Mouse (Mus musculus): ENCODE measurements at regions not wholly inside any gene's neighbourhood (a gene's known extent, or its start where the extent isn't known, plus 50 kb on each side); places are given as distances from the start of the nearest gene placed in this dataset.

DNA sequence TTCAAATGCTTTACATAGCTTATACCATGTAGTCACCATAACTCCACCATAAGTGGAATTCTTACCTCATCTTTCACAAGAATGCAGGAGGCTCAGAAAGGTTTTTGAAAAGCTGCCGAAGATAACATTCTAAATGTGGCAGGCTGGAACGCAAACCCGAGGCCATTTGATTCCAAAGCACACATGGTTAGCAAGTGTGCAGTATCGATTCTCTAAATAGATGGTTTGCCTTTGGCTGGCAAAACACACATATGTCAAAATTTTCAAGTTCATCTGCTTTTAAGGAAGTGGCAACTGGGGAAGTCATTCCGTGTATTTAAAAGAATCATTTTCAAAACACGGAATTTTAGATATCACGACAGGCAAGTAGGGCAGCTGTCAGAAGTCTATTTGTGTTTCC, 609.8 kb downstream of the Actr3 start:
- Histone ChIP-seq H3K27ac (ENCODE audit: low read depth, low read length) (no peak overlapping the region), H3K9ac (ENCODE audit: low read depth, low read length) (no peak overlapping the region), H3K27me3 (ENCODE audit: control insufficient read depth, insufficient read depth, low read length) (no peaks in the 10 kb centered on the region), H3K9me3 (ENCODE audit: control insufficient read depth, low read length) (no peaks in the 10 kb centered on the region), H3K4me2 (replicated peaks; ENCODE audit: low read depth, low read length) (no peak overlapping the region), H3K36me3 (ENCODE audit: control insufficient read depth, insufficient read depth, low read length) (no peaks in the 10 kb centered on the region), H3K4me3 (ENCODE audit: low read depth, low read length) (no peak overlapping the region), H3K4me1 (replicated peaks; ENCODE audit: control insufficient read depth, insufficient read depth, low read length) (no peaks in the 10 kb centered on the region)
- DNase-seq (ENCODE audit: low spot score) (no peak), ATAC-seq (ENCODE audit: low FRiP score) (no peak)
- 95% methylated on average over 7 of the region's 7 CpGs for WGBS

GRCm38 (mm10) chr1:124793026-124793425, 642.5 kb downstream of the Actr3 start:
- no peaks in the 10 kb centered on the region for H3K27me3 ChIP-seq (ENCODE audit: control insufficient read depth, insufficient read depth, low read length)
- DNase-seq (ENCODE audit: low spot score) (no peak), ATAC-seq (ENCODE audit: low FRiP score) (no peak)
- 62% methylated on average over 2 of the region's 2 CpGs for WGBS
- H3K4me2 ChIP-seq (replicated peaks; ENCODE audit: low read depth, low read length): no peak overlapping the region
- no peaks in the 10 kb centered on the region for H3K9me3 ChIP-seq (ENCODE audit: control insufficient read depth, low read length)
- H3K4me3 ChIP-seq (ENCODE audit: low read depth, low read length): no peak overlapping the region
- H3K27ac ChIP-seq (ENCODE audit: low read depth, low read length): no peak overlapping the region
- no peak overlapping the region for H3K9ac ChIP-seq (ENCODE audit: low read depth, low read length)
- no peaks in the 10 kb centered on the region for H3K36me3 ChIP-seq (ENCODE audit: control insufficient read depth, insufficient read depth, low read length)
- no peaks in the 10 kb centered on the region for H3K4me1 ChIP-seq (replicated peaks; ENCODE audit: control insufficient read depth, insufficient read depth, low read length)

- DNase-seq (ENCODE audit: low spot score): no peak
- no peaks in the 10 kb centered on the region for H3K36me3 ChIP-seq (ENCODE audit: control insufficient read depth, insufficient read depth, low read length)
- no peak overlapping the region for H3K27ac ChIP-seq (ENCODE audit: low read depth, low read length)
- 80% methylated on average over 2 of the region's 2 CpGs for WGBS
- H3K4me1 ChIP-seq (replicated peaks; ENCODE audit: control insufficient read depth, insufficient read depth, low read length): no peaks in the 10 kb centered on the region
- ATAC-seq (ENCODE audit: low FRiP score): no peak
- no peaks in the 10 kb centered on the region for H3K9me3 ChIP-seq (ENCODE audit: control insufficient read depth, low read length)
- H3K4me2 ChIP-seq (replicated peaks; ENCODE audit: low read depth, low read length): no peak overlapping the region
- H3K27me3 ChIP-seq (ENCODE audit: control insufficient read depth, insufficient read depth, low read length): no peaks in the 10 kb centered on the region
- no peak overlapping the region for H3K4me3 ChIP-seq (ENCODE audit: low read depth, low read length)
- H3K9ac ChIP-seq (ENCODE audit: low read depth, low read length): no peak overlapping the region
Observed at GRCm38 (mm10) chr1:124790646-124791045, 644.9 kb downstream of the Actr3 start.

DNA sequence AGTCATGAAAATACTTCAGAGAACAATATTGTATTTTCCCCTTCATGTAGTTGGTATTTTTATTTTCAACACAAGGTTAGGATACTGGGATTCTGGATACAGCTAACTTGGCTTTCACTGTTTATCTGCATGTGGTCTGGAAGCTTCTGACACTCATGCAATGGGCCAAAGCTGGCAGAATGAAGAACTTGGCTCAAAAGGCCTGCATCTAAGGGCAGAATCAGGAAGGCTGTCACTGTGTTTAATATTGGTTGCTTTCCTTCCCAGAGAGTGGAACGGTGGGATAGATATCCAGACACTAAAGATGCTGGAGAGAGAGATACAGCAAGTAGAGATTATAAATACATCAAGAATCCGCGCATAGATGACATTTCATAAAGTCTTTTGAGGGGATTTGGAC, 645.4 kb downstream of the Actr3 start:
- no peaks in the 10 kb centered on the region for H3K27me3 ChIP-seq (ENCODE audit: control insufficient read depth, insufficient read depth, low read length)
- WGBS: 91% methylated on average over 3 of the region's 3 CpGs
- no peaks in the 10 kb centered on the region for H3K4me1 ChIP-seq (replicated peaks; ENCODE audit: control insufficient read depth, insufficient read depth, low read length)
- H3K27ac ChIP-seq (ENCODE audit: low read depth, low read length): no peak overlapping the region
- no peak for DNase-seq (ENCODE audit: low spot score)
- H3K36me3 ChIP-seq (ENCODE audit: control insufficient read depth, insufficient read depth, low read length): no peaks in the 10 kb centered on the region
- ATAC-seq (ENCODE audit: low FRiP score): no peak
- H3K9me3 ChIP-seq (ENCODE audit: control insufficient read depth, low read length): no peaks in the 10 kb centered on the region
- no peak overlapping the region for H3K4me2 ChIP-seq (replicated peaks; ENCODE audit: low read depth, low read length)
- no peak overlapping the region for H3K9ac ChIP-seq (ENCODE audit: low read depth, low read length)
- no peak overlapping the region for H3K4me3 ChIP-seq (ENCODE audit: low read depth, low read length)

DNA sequence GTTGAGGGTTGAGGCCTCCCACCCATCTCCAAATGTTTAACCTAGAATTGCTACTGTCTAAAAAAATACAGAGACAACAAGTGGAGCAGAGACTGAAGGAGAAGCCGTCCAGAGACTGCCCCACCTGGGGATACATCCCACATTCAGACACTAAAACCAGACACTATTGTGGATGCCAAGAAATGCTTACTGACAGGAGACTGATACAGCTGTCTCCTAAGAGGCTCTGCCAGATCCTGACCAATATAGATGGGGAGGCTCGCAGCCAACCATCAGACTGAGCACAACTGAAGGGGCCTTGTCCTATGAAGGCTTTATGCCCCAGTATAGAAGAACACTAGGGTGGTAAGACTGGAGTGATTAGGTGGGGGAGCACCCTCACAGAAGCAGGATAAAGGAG, 652.5 kb downstream of the Actr3 start:
- WGBS: 85% methylated on average over 2 of the region's 2 CpGs
- no peak overlapping the region for H3K4me3 ChIP-seq (ENCODE audit: low read depth, low read length)

GRCm38 (mm10) chr1:124777685-124778084, 657.8 kb downstream of the Actr3 start:
- Histone ChIP-seq H3K27me3 (ENCODE audit: control insufficient read depth, insufficient read depth, low read length) (no peaks in the 10 kb centered on the region), H3K4me3 (ENCODE audit: low read depth, low read length) (no peak overlapping the region), H3K27ac (ENCODE audit: low read depth, low read length) (no peak overlapping the region), H3K9ac (ENCODE audit: low read depth, low read length) (no peak overlapping the region), H3K9me3 (ENCODE audit: control insufficient read depth, low read length) (no peaks in the 10 kb centered on the region), H3K4me1 (replicated peaks; ENCODE audit: control insufficient read depth, insufficient read depth, low read length) (no peaks in the 10 kb centered on the region), H3K4me2 (replicated peaks; ENCODE audit: low read depth, low read length) (no peak overlapping the region), H3K36me3 (ENCODE audit: control insufficient read depth, insufficient read depth, low read length) (no peaks in the 10 kb centered on the region)
- DNase-seq (ENCODE audit: low spot score): no peak
- 94% methylated on average over 2 of the region's 2 CpGs for WGBS
- no peak for ATAC-seq (ENCODE audit: low FRiP score)

More for the DNA sequence above, 652.5 kb downstream of the Actr3 start:
- no peaks in the 10 kb centered on the region for H3K4me1 ChIP-seq (replicated peaks; ENCODE audit: control insufficient read depth, insufficient read depth, low read length)
- H3K27ac ChIP-seq (ENCODE audit: low read depth, low read length): no peak overlapping the region
- H3K4me2 ChIP-seq (replicated peaks; ENCODE audit: low read depth, low read length): no peak overlapping the region
- H3K9ac ChIP-seq (ENCODE audit: low read depth, low read length): no peak overlapping the region
- DNase-seq (ENCODE audit: low spot score): no peak
- H3K36me3 ChIP-seq (ENCODE audit: control insufficient read depth, insufficient read depth, low read length): no peaks in the 10 kb centered on the region
- H3K27me3 ChIP-seq (ENCODE audit: control insufficient read depth, insufficient read depth, low read length): no peaks in the 10 kb centered on the region
- no peaks in the 10 kb centered on the region for H3K9me3 ChIP-seq (ENCODE audit: control insufficient read depth, low read length)
- ATAC-seq (ENCODE audit: low FRiP score): no peak

DNA sequence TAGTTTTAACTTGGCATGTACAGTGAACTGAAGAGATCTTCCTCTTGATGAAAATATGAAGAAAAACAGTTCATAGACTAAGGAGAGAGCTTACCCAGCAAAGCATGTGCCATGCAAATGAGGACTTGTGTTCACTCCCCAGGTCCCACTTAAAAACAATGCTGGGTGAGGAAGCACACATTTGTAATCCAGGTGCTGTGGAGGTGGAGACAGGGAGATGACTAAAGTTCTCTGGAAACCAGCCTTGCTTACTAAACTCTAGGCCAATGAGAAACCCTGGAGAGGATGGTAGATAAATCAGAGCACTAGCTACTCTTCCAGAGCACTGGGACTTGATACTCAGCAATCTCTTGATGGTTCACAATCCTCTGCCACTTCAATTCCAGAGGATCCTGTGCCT, 678.8 kb downstream of the Actr3 start:
- no peak overlapping the region for H3K4me3 ChIP-seq (ENCODE audit: low read depth, low read length)

GRCm38 (mm10) chr1:124739777-124740176, 694.4 kb upstream of the Dpp10 start:
- no peaks in the 10 kb centered on the region for H3K9me3 ChIP-seq (ENCODE audit: control insufficient read depth, low read length)
- H3K4me2 ChIP-seq (replicated peaks; ENCODE audit: low read depth, low read length): no peak overlapping the region
- ATAC-seq (ENCODE audit: low FRiP score) (no peak), DNase-seq (ENCODE audit: low spot score) (no peak)
- no peak overlapping the region for H3K9ac ChIP-seq (ENCODE audit: low read depth, low read length)
- no peaks in the 10 kb centered on the region for H3K27me3 ChIP-seq (ENCODE audit: control insufficient read depth, insufficient read depth, low read length)
- no peak overlapping the region for H3K4me3 ChIP-seq (ENCODE audit: low read depth, low read length)
- H3K4me1 ChIP-seq (replicated peaks; ENCODE audit: control insufficient read depth, insufficient read depth, low read length): no peaks in the 10 kb centered on the region
- no peak overlapping the region for H3K27ac ChIP-seq (ENCODE audit: low read depth, low read length)
- no peaks in the 10 kb centered on the region for H3K36me3 ChIP-seq (ENCODE audit: control insufficient read depth, insufficient read depth, low read length)
- WGBS: 82% methylated on average over 3 of the region's 3 CpGs

More for the DNA sequence above, 678.8 kb downstream of the Actr3 start:
- H3K4me2 ChIP-seq (replicated peaks; ENCODE audit: low read depth, low read length): no peak overlapping the region
- H3K36me3 ChIP-seq (ENCODE audit: control insufficient read depth, insufficient read depth, low read length): no peaks in the 10 kb centered on the region
- no peak overlapping the region for H3K9ac ChIP-seq (ENCODE audit: low read depth, low read length)
- H3K27me3 ChIP-seq (ENCODE audit: control insufficient read depth, insufficient read depth, low read length): no peaks in the 10 kb centered on the region
- no peak for DNase-seq (ENCODE audit: low spot score)
- no peaks in the 10 kb centered on the region for H3K4me1 ChIP-seq (replicated peaks; ENCODE audit: control insufficient read depth, insufficient read depth, low read length)
- no peak overlapping the region for H3K27ac ChIP-seq (ENCODE audit: low read depth, low read length)
- H3K9me3 ChIP-seq (ENCODE audit: control insufficient read depth, low read length): no peaks in the 10 kb centered on the region
- ATAC-seq (ENCODE audit: low FRiP score): no peak

DNA sequence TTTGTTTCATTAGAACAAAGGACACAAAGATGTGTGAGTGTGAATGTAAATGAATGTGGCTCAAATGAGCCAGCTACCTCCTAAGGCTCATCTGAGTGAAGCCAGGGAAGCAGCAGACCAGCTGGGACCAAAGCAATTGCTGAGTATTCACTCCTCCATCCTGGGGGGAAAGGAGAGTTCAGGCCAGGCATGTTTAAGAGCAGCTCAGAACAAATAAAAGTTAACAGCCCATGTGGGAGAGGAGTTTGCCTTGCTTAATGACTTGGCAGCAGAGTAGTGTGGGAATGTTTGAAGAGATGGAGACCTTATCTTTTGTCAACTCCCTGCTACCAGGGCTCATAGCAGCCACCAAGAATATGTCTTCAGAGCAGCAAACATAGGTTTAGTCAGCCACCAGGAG, 685.0 kb upstream of the Dpp10 start:
- Histone ChIP-seq H3K36me3 (ENCODE audit: control insufficient read depth, insufficient read depth, low read length) (no peaks in the 10 kb centered on the region), H3K4me2 (replicated peaks; ENCODE audit: low read depth, low read length) (no peak overlapping the region), H3K27me3 (ENCODE audit: control insufficient read depth, insufficient read depth, low read length) (no peaks in the 10 kb centered on the region), H3K4me1 (replicated peaks; ENCODE audit: control insufficient read depth, insufficient read depth, low read length) (no peaks in the 10 kb centered on the region), H3K4me3 (ENCODE audit: low read depth, low read length) (no peak overlapping the region), H3K9ac (ENCODE audit: low read depth, low read length) (no peak overlapping the region), H3K9me3 (ENCODE audit: control insufficient read depth, low read length) (no peaks in the 10 kb centered on the region), H3K27ac (ENCODE audit: low read depth, low read length) (no peak overlapping the region)
- DNase-seq (ENCODE audit: low spot score) (no peak), ATAC-seq (ENCODE audit: low FRiP score) (no peak)
